Mouse (Mus musculus) T-helper 17 cell (primary cell): Measurements from ENCODE around the gene 2410002F23Rik.
"Not testable (repeated sequence)": the region's sequence is repeated elsewhere in the genome, so short reads cannot be mapped to it uniquely, and the experiment has no call there.

Experiments used
- in situ Hi-C, 2 experiments: fragments of 300-600 bp; cut with MboI, MseI; formaldehyde crosslinking; loops; 1 replicate in 1 of 2; 2 replicates in 1 of 2; pipeline ENCODE4 v1.15.1; 2025; ENCODE audit warnings: high pct_unique_total_duplicates in 2 of 2

The 2410002F23Rik gene

DNA sequence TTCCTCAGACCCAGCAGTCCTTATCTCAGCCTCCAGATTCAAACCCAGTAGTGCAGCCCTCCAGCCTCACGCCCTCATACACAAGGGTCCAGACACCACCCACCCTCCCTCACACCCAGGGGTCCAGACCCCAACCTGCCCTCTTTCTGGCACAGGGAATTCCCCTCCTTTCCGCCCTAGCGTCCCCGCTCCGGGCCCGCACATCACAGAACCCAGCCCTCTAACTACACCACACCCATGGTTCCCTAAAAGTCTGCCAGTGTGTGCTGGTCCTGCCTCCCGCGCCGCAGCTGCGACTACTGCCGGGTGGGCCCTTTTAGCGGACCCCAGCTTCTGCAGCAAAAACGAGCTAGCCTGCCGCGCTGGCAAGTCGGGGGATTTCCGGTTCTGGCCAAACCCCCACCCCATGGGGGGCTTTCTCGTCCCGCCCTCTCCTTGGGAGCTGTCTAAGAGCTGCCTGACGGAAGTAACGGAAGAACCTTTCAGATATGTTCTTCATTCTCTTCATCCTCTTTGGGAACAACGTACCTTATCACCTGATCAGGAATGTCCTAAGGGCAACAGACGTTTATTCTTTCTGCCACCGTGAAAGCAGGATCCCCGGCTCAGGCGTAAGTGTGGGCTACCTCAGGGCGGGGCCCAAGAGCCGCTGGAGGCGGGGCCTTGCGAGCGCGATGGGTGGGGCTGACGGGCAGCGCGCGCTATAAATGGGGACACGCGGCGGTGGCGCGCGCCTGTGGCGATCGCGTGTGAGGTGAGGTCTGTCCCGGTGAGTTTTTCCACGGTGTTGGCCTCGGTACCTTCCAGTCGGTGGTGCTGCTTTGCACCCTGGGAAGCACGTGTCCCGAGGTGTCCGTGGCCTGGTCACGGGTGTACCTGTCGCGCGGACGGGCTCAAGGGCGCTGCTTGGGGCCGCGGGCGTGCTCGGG, at the start of gene 2410002F23Rik, which contains the start of gene 1700028J19Rik:
TSS of gene 2410002F23Rik (plus strand) at position 668 of the 929 bp plus-strand sequence.
TSS of gene 1700028J19Rik (minus strand) at position 641 of the 929 bp plus-strand sequence.
- in situ Hi-C loops: loop anchor here in 1 of 2 experiments (10.0 kb wide), 1 partner anchor 932 kb away; the partner anchor contains the start of gene Zfp715

DNA sequence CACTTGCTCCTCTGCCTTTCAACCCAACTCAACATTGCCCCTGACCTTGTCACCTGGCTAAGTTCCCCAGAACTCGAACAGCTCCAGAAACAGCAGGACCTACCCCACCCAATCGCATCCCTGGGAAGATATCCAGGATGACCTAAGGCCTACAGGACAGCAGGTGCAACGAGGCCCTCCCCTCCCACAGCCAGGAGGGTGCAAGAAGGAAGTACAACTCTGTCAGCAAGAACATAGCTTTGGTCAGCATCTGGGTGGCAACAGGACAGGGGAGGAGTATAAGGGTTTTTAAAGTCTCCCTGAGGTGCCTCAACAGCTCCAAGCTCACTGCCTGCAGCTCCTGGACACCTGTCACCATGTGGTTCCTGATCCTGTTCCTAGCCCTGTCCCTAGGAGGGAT, 48.6 kb upstream of the 2410002F23Rik start, which contains the start of gene Klk1b3:
TSS of gene Klk1b3 (plus strand) at position 301 of the 400 bp plus-strand sequence.
- in situ Hi-C loops: no loop called here

DNA sequence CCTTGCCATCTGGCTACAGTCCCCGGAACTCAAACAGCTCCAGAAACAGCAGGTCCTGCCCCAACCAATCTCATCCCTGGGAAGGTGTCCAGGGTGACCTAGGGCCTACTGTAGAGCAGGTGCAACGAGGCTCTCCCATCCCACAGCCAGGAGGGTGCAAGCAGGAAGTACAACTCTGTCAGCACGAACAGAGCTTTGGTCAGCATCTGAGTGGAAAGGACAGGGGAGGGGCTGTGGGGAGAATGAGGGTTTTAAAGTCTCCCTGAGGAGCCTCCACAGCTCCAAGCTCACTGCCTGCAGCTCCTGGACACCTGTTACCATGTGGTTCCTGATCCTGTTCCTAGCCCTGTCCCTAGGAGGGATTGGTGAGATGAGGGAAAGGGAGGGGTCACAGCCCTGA, 39.4 kb upstream of the 2410002F23Rik start, which contains the start of gene Klk1b4:
TSS of gene Klk1b4 (plus strand) at position 301 of the 400 bp plus-strand sequence.
- in situ Hi-C loops: not testable (repeated sequence)

- in situ Hi-C loops: no loop called here
Observed at GRCm38 (mm10) chr7:44208307-44208706, 38.2 kb upstream of the 2410002F23Rik start.

DNA sequence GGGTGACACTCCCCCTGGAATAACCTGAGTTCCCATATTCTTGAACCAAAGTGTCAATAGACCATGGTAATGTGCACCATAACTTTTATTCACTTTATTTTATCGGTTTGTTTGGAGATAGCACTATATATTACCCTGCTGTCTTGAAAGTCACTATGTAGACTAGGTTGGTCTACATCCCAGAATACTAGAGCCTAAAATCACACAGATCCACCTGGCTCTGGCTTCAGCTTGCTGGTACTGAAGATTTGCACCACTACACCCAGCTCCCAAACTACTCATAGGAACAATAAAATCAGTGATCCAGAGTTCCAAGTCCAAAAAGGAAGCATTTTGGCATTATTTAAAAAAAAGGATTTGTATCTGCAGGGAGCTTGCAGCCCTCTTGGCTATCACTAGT, 30.9 kb upstream of the 2410002F23Rik start, which contains the start of gene Klk1b5:
TSS of gene Klk1b5 (plus strand) at position 301 of the 400 bp plus-strand sequence.
- in situ Hi-C loops: no loop called here

DNA sequence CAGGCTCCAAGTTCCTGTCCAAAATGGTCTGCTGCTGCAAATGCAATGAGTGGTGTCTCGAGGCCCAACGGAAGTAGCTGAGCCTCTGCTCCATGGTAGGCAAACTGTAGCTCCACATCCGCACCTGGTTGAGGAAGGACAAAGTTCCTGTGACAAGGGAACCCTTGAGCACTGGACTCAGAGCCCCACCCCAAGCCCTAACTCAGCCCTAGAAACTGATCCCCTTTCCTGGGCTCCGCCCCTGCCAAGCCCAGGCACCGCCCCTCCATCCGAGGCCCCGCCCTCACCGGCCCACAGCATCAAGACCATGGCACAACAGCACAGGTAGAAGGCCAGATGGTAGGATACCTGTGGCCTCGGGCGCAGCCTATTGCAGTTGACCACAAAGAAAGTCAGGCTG, 24.9 kb upstream of the 2410002F23Rik start:
- in situ Hi-C loops: loop anchor here in 1 of 2 experiments (10.0 kb wide), 1 partner anchor 747 kb away; no protein-coding TSS in a partner anchor

DNA sequence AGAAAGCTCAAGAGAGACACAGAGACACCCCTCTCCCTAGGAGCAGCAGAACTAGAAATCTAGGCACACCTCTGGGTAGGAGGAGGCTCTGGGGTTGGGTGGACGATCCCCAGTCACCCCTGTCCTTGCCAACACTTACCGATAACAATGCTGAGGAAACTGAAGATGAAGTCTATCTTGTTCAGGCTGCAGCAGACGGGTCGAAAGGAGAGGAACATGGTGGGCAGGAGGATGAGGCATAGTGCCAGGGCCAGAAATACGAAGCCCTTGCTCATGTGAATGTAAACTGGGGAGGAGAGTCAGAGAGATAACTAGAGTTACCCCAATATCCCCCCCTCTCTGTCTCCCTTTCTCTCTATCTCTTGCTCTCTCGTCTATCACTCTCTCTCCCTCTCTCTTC, 24.2 kb upstream of the 2410002F23Rik start:
- in situ Hi-C loops: loop anchor here in 1 of 2 experiments (10.0 kb wide), 1 partner anchor 748 kb away; no protein-coding TSS in a partner anchor

DNA sequence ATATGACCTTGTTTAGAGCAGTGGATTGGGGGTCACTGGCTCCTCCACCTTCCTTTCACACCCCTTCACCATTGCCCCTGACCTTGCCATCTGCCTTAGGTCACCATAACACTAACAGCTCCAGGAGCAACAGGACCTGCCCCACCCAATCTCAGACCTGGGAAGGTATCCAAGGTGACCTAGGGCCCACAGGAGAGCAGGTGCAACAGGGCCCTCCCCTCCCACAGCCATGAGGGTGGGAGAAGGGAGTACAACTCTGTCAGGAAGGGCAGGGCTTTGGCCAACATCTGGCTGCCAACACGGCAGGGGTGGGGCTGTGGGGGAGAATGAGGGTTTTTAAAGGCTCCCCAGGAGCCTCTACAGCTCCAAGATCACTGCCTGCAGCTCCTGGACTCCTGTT, 21.4 kb upstream of the 2410002F23Rik start, which contains the start of gene Klk1:
TSS of gene Klk1 (plus strand) at position 285 of the 400 bp plus-strand sequence.
- in situ Hi-C loops: loop anchor here in 1 of 2 experiments (10.0 kb wide), 1 partner anchor 750 kb away; no protein-coding TSS in a partner anchor

DNA sequence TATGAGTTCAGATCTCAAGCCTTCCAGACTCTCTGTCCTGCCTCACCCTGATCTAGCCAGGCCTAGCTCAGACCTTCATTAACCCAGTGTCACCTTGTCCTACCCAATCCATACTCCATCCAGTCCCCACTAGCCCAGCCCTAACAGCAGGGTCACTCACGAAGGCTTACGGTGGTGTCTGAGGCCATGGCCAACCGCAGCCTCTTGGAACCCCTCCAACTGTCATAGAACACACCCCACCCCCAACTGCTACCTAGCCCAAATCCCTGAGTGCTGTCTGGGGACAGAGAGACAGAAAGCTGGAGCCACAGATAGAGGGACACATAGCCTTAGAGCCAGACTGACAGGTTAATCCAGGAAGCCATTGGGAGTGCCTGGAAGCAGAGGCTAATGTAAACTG, 10.6 kb upstream of the 2410002F23Rik start, which contains the start of gene Gm36864:
TSS of gene Gm36864 (plus strand) at position 269 of the 400 bp plus-strand sequence.
- in situ Hi-C loops: no loop called here

GRCm38 (mm10) chr7:44239913-44240312, 6.6 kb upstream of the 2410002F23Rik start:
- in situ Hi-C loops: loop anchor here in 1 of 2 experiments (10.0 kb wide), 1 partner anchor 925 kb away; the partner anchor contains the start of gene Zfp715

GRCm38 (mm10) chr7:44240712-44241111, 5.8 kb upstream of the 2410002F23Rik start:
- in situ Hi-C loops: loop anchor here in 1 of 2 experiments (10.0 kb wide), 1 partner anchor 926 kb away; the partner anchor contains the start of gene Zfp715

DNA sequence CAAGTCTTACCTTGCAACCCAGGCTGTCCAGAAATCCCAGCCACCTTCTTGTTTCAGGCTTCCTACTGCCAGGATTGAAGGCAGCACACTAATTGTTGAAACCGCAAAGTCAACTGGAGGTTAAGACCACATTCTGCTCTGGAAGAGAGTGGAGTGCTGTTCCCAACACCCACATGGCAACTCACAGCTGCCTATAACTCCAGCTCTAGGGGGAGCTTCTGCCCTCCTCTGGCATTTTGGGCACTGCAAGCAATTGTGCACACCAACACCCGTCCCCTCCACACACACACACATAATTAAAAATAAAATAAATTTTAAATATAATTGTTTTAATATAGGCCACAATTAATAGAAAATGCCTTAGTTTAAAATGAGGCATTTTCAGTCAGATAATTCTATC, 5.4 kb upstream of the 2410002F23Rik start:
- in situ Hi-C loops: loop anchor here in 1 of 2 experiments (10.0 kb wide), 1 partner anchor 926 kb away; the partner anchor contains the start of gene Zfp715

GRCm38 (mm10) chr7:44244080-44244479, 2.4 kb upstream of the 2410002F23Rik start:
- in situ Hi-C loops: loop anchor here in 1 of 2 experiments (10.0 kb wide), 1 partner anchor 929 kb away; the partner anchor contains the start of gene Zfp715

DNA sequence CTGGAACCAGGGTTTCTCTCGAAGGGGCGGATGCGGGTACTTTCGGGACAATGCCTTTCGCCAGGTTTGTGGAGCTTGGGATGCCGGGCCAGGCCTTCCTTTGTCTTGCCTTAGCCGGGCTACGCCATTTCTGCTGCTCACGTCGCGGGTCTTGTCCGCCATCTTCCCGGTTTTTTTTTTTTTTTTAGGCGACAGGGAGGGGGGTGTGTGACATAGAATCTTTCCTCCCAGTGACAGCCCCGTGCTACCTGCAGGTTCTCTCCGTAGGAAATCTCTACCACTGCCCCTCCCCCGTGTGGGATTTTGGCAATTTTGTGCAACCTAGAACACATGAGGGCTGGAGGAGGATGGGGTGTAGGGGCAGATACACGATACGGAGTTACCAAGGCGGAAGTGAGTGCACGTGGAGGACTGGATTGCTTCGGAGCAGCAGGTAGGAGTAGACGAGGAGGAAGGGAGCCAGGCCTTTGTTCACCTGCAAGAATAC, 505 bp downstream of the 2410002F23Rik start:
- in situ Hi-C loops: loop anchor here in 1 of 2 experiments (10.0 kb wide), 1 partner anchor 932 kb away; the partner anchor contains the start of gene Zfp715

DNA sequence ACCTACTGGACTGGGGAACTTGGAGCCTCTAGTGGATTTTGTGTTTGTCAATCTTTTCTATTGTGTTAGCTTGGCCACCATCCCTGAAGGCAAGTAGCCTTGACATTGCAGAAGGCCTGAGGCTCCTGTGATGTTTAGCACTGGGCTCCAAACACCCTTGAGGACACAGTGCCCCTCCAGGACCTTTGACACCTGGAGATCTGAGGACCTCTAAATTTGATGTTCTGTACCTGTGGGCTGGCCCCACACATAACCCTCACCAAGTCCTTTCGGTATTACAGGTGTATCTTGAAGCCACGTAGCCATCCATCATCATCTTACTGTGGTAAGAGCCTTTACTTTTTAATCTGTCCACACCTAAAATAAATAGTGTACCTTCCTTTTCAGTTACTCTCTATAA, 1.4 kb downstream of the 2410002F23Rik start:
- in situ Hi-C loops: loop anchor here in 1 of 2 experiments (10.0 kb wide), 1 partner anchor 933 kb away; the partner anchor contains the start of gene Zfp715

DNA sequence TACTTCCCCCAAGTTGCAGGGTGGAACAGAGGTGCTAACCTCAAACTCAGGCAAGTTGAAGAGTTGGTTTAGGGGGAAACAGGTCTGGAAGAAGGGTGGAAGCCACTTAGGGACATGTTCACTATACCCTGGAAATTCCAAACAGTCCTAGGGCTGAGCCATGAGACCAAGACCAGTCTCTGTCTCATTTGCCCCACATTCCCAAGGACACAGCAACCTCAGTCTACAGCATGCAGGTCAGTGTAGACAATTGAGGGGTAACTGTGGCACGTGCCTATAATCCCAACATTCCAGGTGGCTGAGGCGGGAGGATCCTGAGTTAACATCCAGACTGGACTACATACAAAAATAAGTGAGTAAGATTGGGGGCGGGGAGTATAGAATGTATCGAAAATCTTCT, 2.7 kb downstream of the 2410002F23Rik start:
- in situ Hi-C loops: loop anchor here in 1 of 2 experiments (10.0 kb wide), 1 partner anchor 934 kb away; the partner anchor contains the start of gene Zfp715

- in situ Hi-C loops: loop anchor here in 1 of 2 experiments (10.0 kb wide), 1 partner anchor 806 kb away; the partner anchor contains the start of genes Cldnd2, Etfb and Gm45233
Observed at GRCm38 (mm10) chr7:44250732-44251275, 4.3 kb downstream of the 2410002F23Rik start.

GRCm38 (mm10) chr7:44253023-44253616, 6.6 kb downstream of the 2410002F23Rik start:
- in situ Hi-C loops: loop anchor here in 1 of 2 experiments (10.0 kb wide), 1 partner anchor 808 kb away; the partner anchor contains the start of genes Cldnd2, Etfb and Gm45233

GRCm38 (mm10) chr7:44254930-44255329, 8.4 kb downstream of the 2410002F23Rik start:
- in situ Hi-C loops: loop anchor here in 1 of 2 experiments (5.0 to 10.0 kb wide), 2 partner anchors 97 to 810 kb away; partner anchors contain the start of genes Cldnd2, Etfb and Gm45233

DNA sequence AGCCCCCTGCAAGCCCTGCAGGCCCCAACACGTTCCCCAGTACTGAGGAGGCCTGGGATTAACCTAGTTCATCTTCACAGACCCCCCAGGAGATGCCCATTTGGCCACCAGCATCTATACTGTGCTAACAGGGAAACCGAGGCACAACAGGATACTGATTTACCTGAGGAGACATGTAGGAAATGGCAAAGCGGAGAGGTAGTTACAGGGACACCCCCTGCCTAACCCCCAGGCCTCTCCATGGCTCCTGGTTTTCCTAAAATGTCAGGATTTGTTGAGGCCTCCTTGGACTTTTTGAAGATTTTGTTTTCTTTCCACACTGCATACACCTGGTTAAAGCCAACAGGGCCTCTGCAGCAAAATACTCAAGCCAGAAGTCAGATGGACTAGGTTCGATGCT, 10.8 kb downstream of the 2410002F23Rik start, which contains the start of gene Acp4:
TSS of gene Acp4 (minus strand) at position 101 of the 400 bp plus-strand sequence.
- in situ Hi-C loops: loop anchor here in 1 of 2 experiments (5.0 to 10.0 kb wide), 2 partner anchors 95 to 812 kb away; partner anchors contain the start of genes Cldnd2, Etfb and Gm45233
